Mouse (Mus musculus) midbrain, embryonic 14.5 days (tissue): ENCODE data around the gene Cntfr. TPM values are rescaled to one million over a fixed set of nuclear protein-coding genes. Genes with fewer than 3 reads are reported as not detected.

Experiments used
- ATAC-seq: fragments of 200-750 bp; cut with Nextera tagmentation; 2 replicates; pipeline ENCODE4 v1.8.0; 2017; ENCODE audit warnings: moderate number of reproducible peaks, moderate library complexity; ENCODE audit not compliant: low FRiP score, low TSS enrichment
- DNase-seq: peaks from one replicate; pipeline ENCODE4 v3.0.0-alpha.2; 2015
- H3K27ac ChIP-seq: fragments of 300-500 bp; sonication (generic); replicated peaks from 2 replicates; pipeline ENCODE4 v1.5.1; 2014; ENCODE audit warnings: mild to moderate bottlenecking, low read depth, low read length, moderate library complexity
- H3K27me3 ChIP-seq: fragments of 300-500 bp; sonication (generic); 2 replicates; pipeline ENCODE4 v1.6.1; 2014; ENCODE audit warnings: low read length, control low read depth, mixed read lengths; ENCODE audit not compliant: control insufficient read depth, insufficient read depth
- H3K36me3 ChIP-seq: fragments of 300-500 bp; sonication (generic); 2 replicates; pipeline ENCODE4 v1.6.1; 2014; ENCODE audit warnings: low read length, control low read depth; ENCODE audit not compliant: control insufficient read depth, insufficient read depth
- H3K4me1 ChIP-seq: fragments of 300-500 bp; sonication (generic); 2 replicates; pipeline ENCODE4 v1.6.1; 2014; ENCODE audit warnings: mild to moderate bottlenecking, antibody characterized with exemption, low read length, control low read depth; ENCODE audit not compliant: control insufficient read depth, insufficient read depth
- H3K4me2 ChIP-seq: fragments of 300-500 bp; sonication (generic); 2 replicates; pipeline ENCODE4 v1.6.1; 2014; ENCODE audit warnings: mild to moderate bottlenecking, low read length, moderate library complexity
- H3K4me3 ChIP-seq: fragments of 300-500 bp; sonication (generic); replicated peaks from 2 replicates; pipeline ENCODE4 v1.5.1; 2014; ENCODE audit warnings: low read depth, low read length
- H3K9ac ChIP-seq: fragments of 300-500 bp; sonication (generic); replicated peaks from 2 replicates; pipeline ENCODE4 v1.6.1; 2014; ENCODE audit warnings: mild to moderate bottlenecking, low read length, moderate library complexity
- H3K9me3 ChIP-seq: fragments of 300-500 bp; sonication (generic); 2 replicates; pipeline ENCODE4 v1.6.1; 2016; ENCODE audit warnings: low read length, control low read depth, mixed read lengths; ENCODE audit not compliant: control insufficient read depth
- WGBS: fragments of 180-500 bp; shearing (Covaris S2); extraction: QIAGEN DNeasy Blood & Tissue Kit; methylation state at CpG from one replicate; pipeline ENCODE4 v1.1.7; 2014; 5-methylcytosine and 5-hydroxymethylcytosine counted together
- polyA plus RNA-seq: library from polyadenylated mRNA; unstranded; fragments of >200 nt; fragmentation: Nextera tagmentation; extraction: Ambion mirVana; gene quantifications from 2 replicates; pipeline ENCODE4 v1.2.1, GENCODE M21; 2014

Cntfr gene
- polyA plus RNA-seq, 1 experiment from 2014 or later, result 23.9 TPM

GRCm38 (mm10) chr4:41639214-41639841 lies 57.6 kb downstream of the Cntfr start:
- Histone ChIP-seq H3K36me3 (peaks cover 4% of the 10 kb centered on the region; the same call in 1 of the 2 replicates), H3K27ac (peak overlapping the region; percentile 95), H3K4me2 (peak overlapping the region; percentile 87), H3K27me3 (no peaks in the 10 kb centered on the region), H3K9ac (peak overlapping the region; percentile 97), H3K9me3 (no peaks in the 10 kb centered on the region), H3K4me3 (peak overlapping the region; percentile 75), H3K4me1 (peaks cover 48% of the 10 kb centered on the region)
- DNase-seq, result peak; percentile 56
- 7% methylated on average over 10 of the region's 10 CpGs for WGBS
- no peak for ATAC-seq

- H3K27me3 ChIP-seq, result no peaks in the 10 kb centered on the region
- H3K4me1 ChIP-seq, result peaks cover 53% of the 10 kb centered on the region
- DNase-seq, result no peak
- peaks cover 4% of the 10 kb centered on the region; the same call in 1 of the 2 replicates for H3K36me3 ChIP-seq
- no peaks in the 10 kb centered on the region for H3K9me3 ChIP-seq
- H3K4me3 ChIP-seq, result peak overlapping the region; percentile 75
- peak overlapping the region; percentile 95 for H3K27ac ChIP-seq
- 76% methylated on average over 6 of the region's 6 CpGs for WGBS
- H3K9ac ChIP-seq, result peak overlapping the region; percentile 97
- H3K4me2 ChIP-seq, result peak overlapping the region; percentile 87
- no peak for ATAC-seq
Observed at GRCm38 (mm10) chr4:41638828-41639213, 58.1 kb downstream of the Cntfr start.

GRCm38 (mm10) chr4:41638186-41638731 lies 58.6 kb downstream of the Cntfr start:
- H3K36me3 ChIP-seq, result peaks cover 4% of the 10 kb centered on the region; the same call in 1 of the 2 replicates
- WGBS, result 90% methylated on average over 10 of the region's 10 CpGs
- ATAC-seq (no peak), DNase-seq (no peak)
- H3K4me3 ChIP-seq, result peak overlapping the region; percentile 75
- H3K27ac ChIP-seq, result no peak overlapping the region
- no peaks in the 10 kb centered on the region for H3K9me3 ChIP-seq
- peak overlapping the region; percentile 87 for H3K4me2 ChIP-seq
- H3K4me1 ChIP-seq, result peaks cover 57% of the 10 kb centered on the region
- H3K27me3 ChIP-seq, result no peaks in the 10 kb centered on the region
- peak overlapping the region; percentile 97; the same call in 1 of the 2 replicates for H3K9ac ChIP-seq

- no peak overlapping the region for H3K27ac ChIP-seq
- no peaks in the 10 kb centered on the region for H3K27me3 ChIP-seq
- H3K9me3 ChIP-seq, result no peaks in the 10 kb centered on the region
- WGBS, result 84% methylated on average over 10 of the region's 10 CpGs
- no peak overlapping the region for H3K4me2 ChIP-seq
- DNase-seq, result no peak
- peaks cover 64% of the 10 kb centered on the region for H3K4me1 ChIP-seq
- peaks cover 4% of the 10 kb centered on the region; the same call in 1 of the 2 replicates for H3K36me3 ChIP-seq
- H3K9ac ChIP-seq, result no peak overlapping the region
- no peak for ATAC-seq
- H3K4me3 ChIP-seq, result no peak overlapping the region
Observed at GRCm38 (mm10) chr4:41636882-41637635, 59.8 kb downstream of the Cntfr start.

GRCm38 (mm10) chr4:41636366-41636765 lies 60.5 kb downstream of the Cntfr start:
- no peak overlapping the region for H3K4me2 ChIP-seq
- H3K4me3 ChIP-seq, result no peak overlapping the region
- WGBS, result 53% methylated on average over 7 of the region's 7 CpGs
- no peak overlapping the region for H3K27ac ChIP-seq
- DNase-seq (no peak), ATAC-seq (no peak)
- no peaks in the 10 kb centered on the region for H3K27me3 ChIP-seq
- H3K9ac ChIP-seq, result no peak overlapping the region
- H3K36me3 ChIP-seq, result peaks cover 4% of the 10 kb centered on the region; the same call in 1 of the 2 replicates
- H3K4me1 ChIP-seq, result peaks cover 70% of the 10 kb centered on the region
- no peaks in the 10 kb centered on the region for H3K9me3 ChIP-seq

- Histone ChIP-seq H3K36me3 (peaks cover 4% of the 10 kb centered on the region; the same call in 1 of the 2 replicates), H3K4me1 (peaks cover 74% of the 10 kb centered on the region), H3K4me3 (no peak overlapping the region), H3K27ac (no peak overlapping the region), H3K4me2 (no peak overlapping the region), H3K27me3 (no peaks in the 10 kb centered on the region), H3K9me3 (no peaks in the 10 kb centered on the region), H3K9ac (no peak overlapping the region)
- 57% methylated on average over 2 of the region's 2 CpGs for WGBS
- DNase-seq (no peak), ATAC-seq (no peak)
Observed at GRCm38 (mm10) chr4:41635906-41636305, 61.0 kb downstream of the Cntfr start.

GRCm38 (mm10) chr4:41635224-41635623 lies 61.7 kb downstream of the Cntfr start:
- H3K4me2 ChIP-seq, result no peak overlapping the region
- no peak for ATAC-seq
- H3K4me3 ChIP-seq, result no peak overlapping the region
- peaks cover 4% of the 10 kb centered on the region; the same call in 1 of the 2 replicates for H3K36me3 ChIP-seq
- no peaks in the 10 kb centered on the region for H3K27me3 ChIP-seq
- WGBS, result 74% methylated on average over 8 of the region's 8 CpGs
- no peaks in the 10 kb centered on the region for H3K9me3 ChIP-seq
- DNase-seq, result no peak
- no peak overlapping the region for H3K9ac ChIP-seq
- no peak overlapping the region for H3K27ac ChIP-seq
- H3K4me1 ChIP-seq, result peaks cover 75% of the 10 kb centered on the region

GRCm38 (mm10) chr4:41634631-41635030 lies 62.3 kb downstream of the Cntfr start:
- Histone ChIP-seq H3K4me2 (no peak overlapping the region), H3K27me3 (no peaks in the 10 kb centered on the region), H3K4me3 (no peak overlapping the region), H3K27ac (no peak overlapping the region), H3K9ac (no peak overlapping the region), H3K36me3 (peaks cover 4% of the 10 kb centered on the region; the same call in 1 of the 2 replicates), H3K4me1 (peaks cover 81% of the 10 kb centered on the region), H3K9me3 (no peaks in the 10 kb centered on the region)
- DNase-seq (no peak), ATAC-seq (no peak)
- 22% methylated on average over 8 of the region's 8 CpGs for WGBS
